Mouse (Mus musculus) midbrain, embryonic 14.5 days (tissue): ENCODE measurements around the gene S100a3. TPM values are rescaled to one million over a fixed set of nuclear protein-coding genes. Genes with fewer than 3 reads are reported as not detected.

ENCODE experiments used
- ATAC-seq: fragments of 200-750 bp; cut with Nextera tagmentation; 2 replicates; pipeline ENCODE4 v1.8.0; 2017; ENCODE audit warnings: moderate number of reproducible peaks, moderate library complexity; ENCODE audit not compliant: low FRiP score, low TSS enrichment
- DNase-seq: peaks from one replicate; pipeline ENCODE4 v3.0.0-alpha.2; 2015
- H3K27ac ChIP-seq: fragments of 300-500 bp; sonication (generic); replicated peaks from 2 replicates; pipeline ENCODE4 v1.5.1; 2014; ENCODE audit warnings: mild to moderate bottlenecking, low read depth, low read length, moderate library complexity
- H3K27me3 ChIP-seq: fragments of 300-500 bp; sonication (generic); 2 replicates; pipeline ENCODE4 v1.6.1; 2014; ENCODE audit warnings: low read length, control low read depth, mixed read lengths; ENCODE audit not compliant: control insufficient read depth, insufficient read depth
- H3K36me3 ChIP-seq: fragments of 300-500 bp; sonication (generic); 2 replicates; pipeline ENCODE4 v1.6.1; 2014; ENCODE audit warnings: low read length, control low read depth; ENCODE audit not compliant: control insufficient read depth, insufficient read depth
- H3K4me1 ChIP-seq: fragments of 300-500 bp; sonication (generic); 2 replicates; pipeline ENCODE4 v1.6.1; 2014; ENCODE audit warnings: mild to moderate bottlenecking, antibody characterized with exemption, low read length, control low read depth; ENCODE audit not compliant: control insufficient read depth, insufficient read depth
- H3K4me2 ChIP-seq: fragments of 300-500 bp; sonication (generic); 2 replicates; pipeline ENCODE4 v1.6.1; 2014; ENCODE audit warnings: mild to moderate bottlenecking, low read length, moderate library complexity
- H3K4me3 ChIP-seq: fragments of 300-500 bp; sonication (generic); replicated peaks from 2 replicates; pipeline ENCODE4 v1.5.1; 2014; ENCODE audit warnings: low read depth, low read length
- H3K9ac ChIP-seq: fragments of 300-500 bp; sonication (generic); replicated peaks from 2 replicates; pipeline ENCODE4 v1.6.1; 2014; ENCODE audit warnings: mild to moderate bottlenecking, low read length, moderate library complexity
- H3K9me3 ChIP-seq: fragments of 300-500 bp; sonication (generic); 2 replicates; pipeline ENCODE4 v1.6.1; 2016; ENCODE audit warnings: low read length, control low read depth, mixed read lengths; ENCODE audit not compliant: control insufficient read depth
- WGBS: fragments of 180-500 bp; shearing (Covaris S2); extraction: QIAGEN DNeasy Blood & Tissue Kit; methylation state at CpG from one replicate; pipeline ENCODE4 v1.1.7; 2014; 5-methylcytosine and 5-hydroxymethylcytosine counted together
- polyA plus RNA-seq: library from polyadenylated mRNA; unstranded; fragments of >200 nt; fragmentation: Nextera tagmentation; extraction: Ambion mirVana; gene quantifications from 2 replicates; pipeline ENCODE4 v1.2.1, GENCODE M21; 2014

The S100a3 gene
- polyA plus RNA-seq = not detected in 2 replicates

GRCm38 (mm10) chr3:90560008-90560628 is at the start of gene S100a3:
TSS of gene S100a3 (plus strand) at chr3:90560578.
- Histone ChIP-seq H3K4me2 (no peak within 1 kb of the TSS), H3K9me3 (no peaks in the 10 kb centered on the region), H3K4me3 (no peak within 1 kb of the TSS), H3K36me3 (no peaks in the 10 kb centered on the region), H3K27ac (no peak within 1 kb of the TSS), H3K9ac (no peak within 1 kb of the TSS), H3K27me3 (no peaks in the 10 kb centered on the region), H3K4me1 (no peaks in the 10 kb centered on the region)
- DNase-seq (no peak), ATAC-seq (no peak)
- WGBS = 87% methylated on average over 6 of the region's 6 CpGs

GRCm38 (mm10) chr3:90512276-90512675 is 48.1 kb upstream of the S100a3 start:
- WGBS = 90% methylated on average over 5 of the region's 5 CpGs
- peaks cover 2% of the 10 kb centered on the region; the same call in 1 of the 2 replicates for H3K36me3 ChIP-seq
- no peak for DNase-seq
- H3K9ac ChIP-seq = no peak overlapping the region
- no peak for ATAC-seq
- peaks cover 9% of the 10 kb centered on the region for H3K4me1 ChIP-seq
- H3K9me3 ChIP-seq = no peaks in the 10 kb centered on the region
- H3K4me2 ChIP-seq = no peak overlapping the region
- no peak overlapping the region for H3K27ac ChIP-seq
- H3K27me3 ChIP-seq = peaks cover 29% of the 10 kb centered on the region
- no peak overlapping the region for H3K4me3 ChIP-seq

GRCm38 (mm10) chr3:90512948-90513642 is 47.3 kb upstream of the S100a3 start:
- Histone ChIP-seq H3K4me2 (no peak overlapping the region), H3K27ac (no peak overlapping the region), H3K9me3 (no peaks in the 10 kb centered on the region), H3K36me3 (no peaks in the 10 kb centered on the region), H3K27me3 (peaks cover 29% of the 10 kb centered on the region), H3K9ac (no peak overlapping the region), H3K4me3 (no peak overlapping the region), H3K4me1 (peaks cover under 1% of the 10 kb centered on the region)
- 78% methylated on average over 9 of the region's 9 CpGs for WGBS
- DNase-seq (no peak), ATAC-seq (no peak)

- peak within 1 kb of the TSS; percentile 23; the same call in 1 of the 2 replicates for H3K9ac ChIP-seq
- H3K4me2 ChIP-seq = peak within 1 kb of the TSS; percentile 57
- no peak for ATAC-seq
- WGBS = 5% methylated on average over 25 of the region's 25 CpGs
- H3K4me3 ChIP-seq = peak within 1 kb of the TSS; percentile 31
- H3K9me3 ChIP-seq = no peaks in the 10 kb centered on the region
- H3K36me3 ChIP-seq = no peaks in the 10 kb centered on the region
- no peak for DNase-seq
- H3K27me3 ChIP-seq = peaks cover 29% of the 10 kb centered on the region
- no peaks in the 10 kb centered on the region for H3K4me1 ChIP-seq
- H3K27ac ChIP-seq = no peak within 1 kb of the TSS
Measured at GRCm38 (mm10) chr3:90513796-90514590, 46.4 kb upstream of the S100a3 start, which contains the start of the genes S100a1 and S100a13. TSS of gene S100a1 (minus strand) at chr3:90514392. TSS of gene S100a13 (plus strand) at chr3:90514435.

GRCm38 (mm10) chr3:90514691-90515090 is 45.7 kb upstream of the S100a3 start:
- no peak overlapping the region for H3K27ac ChIP-seq
- H3K4me2 ChIP-seq = peak overlapping the region; percentile 57
- WGBS = under 1% methylated on average over 10 of the region's 10 CpGs
- no peaks in the 10 kb centered on the region for H3K9me3 ChIP-seq
- no peak for ATAC-seq
- peak overlapping the region; percentile 31 for H3K4me3 ChIP-seq
- H3K36me3 ChIP-seq = no peaks in the 10 kb centered on the region
- peaks cover 29% of the 10 kb centered on the region for H3K27me3 ChIP-seq
- DNase-seq = peak; percentile 54
- no peaks in the 10 kb centered on the region for H3K4me1 ChIP-seq
- peak overlapping the region; percentile 23; the same call in 1 of the 2 replicates for H3K9ac ChIP-seq

- Histone ChIP-seq H3K4me3 (peak overlapping the region; percentile 31), H3K9ac (no peak overlapping the region), H3K4me2 (peak overlapping the region; percentile 57), H3K27ac (no peak overlapping the region), H3K36me3 (no peaks in the 10 kb centered on the region), H3K27me3 (peaks cover 29% of the 10 kb centered on the region), H3K4me1 (no peaks in the 10 kb centered on the region), H3K9me3 (no peaks in the 10 kb centered on the region)
- DNase-seq (no peak), ATAC-seq (no peak)
- 48% methylated on average over 1 of the region's 1 CpGs for WGBS
Measured at GRCm38 (mm10) chr3:90515242-90515641, 45.1 kb upstream of the S100a3 start.

GRCm38 (mm10) chr3:90515789-90516188 is 44.6 kb upstream of the S100a3 start:
- DNase-seq = no peak
- WGBS = 92% methylated on average over 4 of the region's 4 CpGs
- no peak overlapping the region for H3K4me2 ChIP-seq

GRCm38 (mm10) chr3:90517711-90518110 is 42.7 kb upstream of the S100a3 start:
- peaks cover 26% of the 10 kb centered on the region for H3K27me3 ChIP-seq
- H3K36me3 ChIP-seq = no peaks in the 10 kb centered on the region
- ATAC-seq (no peak), DNase-seq (no peak)
- no peaks in the 10 kb centered on the region for H3K9me3 ChIP-seq
- no peak overlapping the region for H3K27ac ChIP-seq
- H3K4me1 ChIP-seq = no peaks in the 10 kb centered on the region
- no peak overlapping the region for H3K4me2 ChIP-seq
- no peak overlapping the region for H3K9ac ChIP-seq
- H3K4me3 ChIP-seq = no peak overlapping the region
- WGBS = 90% methylated on average over 4 of the region's 4 CpGs

More at GRCm38 (mm10) chr3:90515789-90516188, 44.6 kb upstream of the S100a3 start:
- H3K4me1 ChIP-seq = no peaks in the 10 kb centered on the region
- no peak overlapping the region for H3K9ac ChIP-seq
- H3K4me3 ChIP-seq = no peak overlapping the region
- no peak overlapping the region for H3K27ac ChIP-seq
- H3K36me3 ChIP-seq = no peaks in the 10 kb centered on the region
- no peak for ATAC-seq
- H3K9me3 ChIP-seq = no peaks in the 10 kb centered on the region
- H3K27me3 ChIP-seq = peaks cover 29% of the 10 kb centered on the region
